Mouse (Mus musculus) ES-Bruce4 (cell line): ENCODE results near the gene Washc1. TPM values are rescaled to one million over a fixed set of nuclear protein-coding genes. Genes with fewer than 3 reads are reported as not detected.
A peak's percentile ranks its signal among the peaks of the same experiment; 100 is the strongest.

Experiments
- H3K27ac ChIP-seq: 2 replicates; pipeline ENCODE4 v1.5.1; 2012; ENCODE audit warnings: low read length, inconsistent platforms; ENCODE audit not compliant: insufficient read depth
- H3K27me3 ChIP-seq: 2 replicates; pipeline ENCODE4 v1.6.1; 2012; ENCODE audit warnings: mild to moderate bottlenecking, low read length, inconsistent platforms; ENCODE audit not compliant: control insufficient read depth, poor library complexity, insufficient read depth, severe bottlenecking
- H3K36me3 ChIP-seq: 2 replicates; pipeline ENCODE4 v1.6.1; 2012; ENCODE audit warnings: inconsistent platforms, mild to moderate bottlenecking, low read length, moderate library complexity; ENCODE audit not compliant: control insufficient read depth, poor library complexity, insufficient read depth, severe bottlenecking
- H3K4me1 ChIP-seq: one replicate; pipeline ENCODE4 v1.8.1; 2011; ENCODE audit warnings: low read length; ENCODE audit not compliant: control insufficient read depth, insufficient read depth
- H3K4me3 ChIP-seq: 2 replicates; pipeline ENCODE4 v1.5.1; 2011; ENCODE audit warnings: low read depth, mild to moderate bottlenecking, low read length
- H3K9ac ChIP-seq: 2 replicates; pipeline ENCODE4 v1.6.1; 2012; ENCODE audit warnings: low read depth, mild to moderate bottlenecking, inconsistent platforms; ENCODE audit not compliant: poor library complexity, severe bottlenecking
- H3K9me3 ChIP-seq: replicated peaks from 2 replicates; pipeline ENCODE4 v1.6.1; 2012; ENCODE audit warnings: mild to moderate bottlenecking, low read length, inconsistent platforms; ENCODE audit not compliant: control insufficient read depth, poor library complexity, insufficient read depth, severe bottlenecking
- CTCF ChIP-seq: IDR thresholded peaks from one replicate; pipeline ENCODE4 v1.8.1; 2011; ENCODE audit warnings: low read depth, low read length
- EP300 ChIP-seq: IDR thresholded peaks from 2 replicates; pipeline ENCODE4 v1.6.1; 2011; ENCODE audit warnings: low read depth, low read length; ENCODE audit not compliant: insufficient read depth
- POLR2A ChIP-seq: IDR thresholded peaks from one replicate; pipeline ENCODE4 v1.8.1; 2011; ENCODE audit warnings: low read length; ENCODE audit not compliant: insufficient read depth
- polyA plus RNA-seq: library from polyadenylated mRNA; stranded (reverse); fragments of >200 nt; gene quantifications from 2 replicates; pipeline ENCODE4 v1.2.4, GENCODE M21; 2011; ENCODE audit warnings: low read depth; ENCODE audit not compliant: missing spikeins, insufficient read depth, insufficient read length

Gene Washc1
- polyA plus RNA-seq, 1 experiment: 23.5 TPM

GRCm38 (mm10) chr17:66106601-66107267 is 4.6 kb upstream of the Washc1 start:
- Histone ChIP-seq H3K27ac (no peak overlapping the region), H3K9ac (no peak overlapping the region), H3K36me3 (no peaks in the 10 kb centered on the region), H3K4me3 (no peak overlapping the region), H3K27me3 (no peaks in the 10 kb centered on the region), H3K4me1 (peaks cover 2% of the 10 kb centered on the region), H3K9me3 (no peaks in the 10 kb centered on the region)
- TF ChIP-seq POLR2A: no peak
- TF ChIP-seq CTCF: peak; percentile 68
- TF ChIP-seq EP300: no peak

DNA sequence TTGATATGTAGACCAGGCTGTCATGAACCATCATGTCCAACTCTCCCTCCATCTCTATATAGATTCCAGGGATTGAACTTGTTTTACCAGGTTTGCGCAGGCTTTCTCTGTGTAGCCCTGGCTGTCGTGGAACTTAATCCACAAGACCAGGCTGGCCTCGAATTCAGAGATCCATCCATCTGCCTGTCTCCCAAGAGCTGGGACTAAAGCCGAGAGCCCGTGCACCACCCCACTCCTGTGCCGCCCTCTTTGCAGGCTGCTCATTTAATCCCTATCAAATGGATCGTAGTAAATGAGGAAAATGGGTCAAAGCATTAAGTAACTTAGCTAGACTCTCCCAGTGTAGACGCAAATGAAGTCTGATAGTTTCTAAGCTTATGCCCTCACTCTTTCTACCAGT is 3.9 kb upstream of the Washc1 start:
- Histone ChIP-seq H3K9me3 (no peaks in the 10 kb centered on the region), H3K36me3 (no peaks in the 10 kb centered on the region), H3K9ac (no peak overlapping the region), H3K4me1 (peaks cover 2% of the 10 kb centered on the region), H3K27me3 (no peaks in the 10 kb centered on the region), H3K27ac (no peak overlapping the region), H3K4me3 (no peak overlapping the region)
- no peak for TF ChIP-seq EP300
- TF ChIP-seq CTCF: no peak

DNA sequence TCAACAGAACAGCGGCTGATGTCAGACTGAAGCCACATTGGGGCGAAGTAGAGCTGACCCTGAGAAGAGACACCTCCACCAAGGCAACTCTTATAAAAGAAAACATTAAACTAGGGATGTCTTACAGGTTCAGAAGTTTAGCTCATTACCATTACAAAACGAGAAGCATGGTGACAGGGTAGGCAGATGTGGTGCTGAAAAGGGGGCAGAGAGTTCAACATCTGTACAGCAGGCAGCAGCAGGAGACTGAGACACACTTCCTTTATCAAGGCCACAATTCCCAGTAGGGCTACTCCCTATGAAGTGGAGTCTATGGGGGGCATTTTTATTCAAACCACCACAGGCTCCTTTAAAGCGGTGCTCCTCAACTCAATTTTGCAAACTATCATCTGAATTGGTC is 3.1 kb upstream of the Washc1 start:
- no peaks in the 10 kb centered on the region for H3K27me3 ChIP-seq
- H3K4me1 ChIP-seq: peaks cover 2% of the 10 kb centered on the region
- TF ChIP-seq CTCF: no peak
- TF ChIP-seq POLR2A: no peak
- 0 out of 2 replicates have a peak, but pooled peaks have one; percentile 52 for TF ChIP-seq EP300
- H3K4me3 ChIP-seq: no peak overlapping the region
- H3K36me3 ChIP-seq: no peaks in the 10 kb centered on the region
- H3K9ac ChIP-seq: no peak overlapping the region
- H3K9me3 ChIP-seq: no peaks in the 10 kb centered on the region
- H3K27ac ChIP-seq: no peak overlapping the region

DNA sequence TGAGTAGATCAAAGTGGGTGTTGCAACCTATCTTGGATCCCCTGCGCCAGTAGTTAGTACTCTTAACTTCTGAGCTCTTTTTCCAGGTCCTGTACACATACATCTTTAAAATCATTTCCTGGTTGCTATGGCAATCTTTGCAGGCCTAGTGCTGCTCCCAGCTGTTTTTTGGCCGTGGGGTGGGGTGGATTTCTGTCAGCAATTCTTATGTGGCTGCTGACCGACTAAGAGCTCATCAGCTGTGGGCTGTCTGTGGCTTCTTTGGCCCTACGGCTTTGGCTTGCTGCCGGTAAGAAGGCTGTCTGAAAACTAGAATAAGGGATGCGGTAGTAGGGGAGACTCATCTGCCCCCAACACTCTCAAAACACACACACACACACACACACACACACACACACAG is 599 bp upstream of the Washc1 start:
- Histone ChIP-seq H3K27me3 (no peaks in the 10 kb centered on the region), H3K9me3 (no peaks in the 10 kb centered on the region), H3K4me1 (peaks cover 2% of the 10 kb centered on the region), H3K36me3 (no peaks in the 10 kb centered on the region), H3K27ac (no peak overlapping the region), H3K4me3 (peak overlapping the region; percentile 10; the same call in 1 of the 2 replicates), H3K9ac (peak overlapping the region; percentile 78)
- no peak for TF ChIP-seq CTCF
- TF ChIP-seq EP300: no peak
- TF ChIP-seq POLR2A: no peak

GRCm38 (mm10) chr17:66112166-66112565 is 821 bp downstream of the Washc1 start:
- no peak overlapping the region for H3K27ac ChIP-seq
- no peaks in the 10 kb centered on the region for H3K27me3 ChIP-seq
- no peaks in the 10 kb centered on the region for H3K36me3 ChIP-seq
- H3K4me3 ChIP-seq: 0 out of 2 replicates have a peak overlapping the region, but pooled peaks have one; percentile 74
- no peak for TF ChIP-seq CTCF
- no peak for TF ChIP-seq EP300
- peak overlapping the region; percentile 78 for H3K9ac ChIP-seq
- no peaks in the 10 kb centered on the region for H3K9me3 ChIP-seq
- peaks cover 2% of the 10 kb centered on the region for H3K4me1 ChIP-seq

DNA sequence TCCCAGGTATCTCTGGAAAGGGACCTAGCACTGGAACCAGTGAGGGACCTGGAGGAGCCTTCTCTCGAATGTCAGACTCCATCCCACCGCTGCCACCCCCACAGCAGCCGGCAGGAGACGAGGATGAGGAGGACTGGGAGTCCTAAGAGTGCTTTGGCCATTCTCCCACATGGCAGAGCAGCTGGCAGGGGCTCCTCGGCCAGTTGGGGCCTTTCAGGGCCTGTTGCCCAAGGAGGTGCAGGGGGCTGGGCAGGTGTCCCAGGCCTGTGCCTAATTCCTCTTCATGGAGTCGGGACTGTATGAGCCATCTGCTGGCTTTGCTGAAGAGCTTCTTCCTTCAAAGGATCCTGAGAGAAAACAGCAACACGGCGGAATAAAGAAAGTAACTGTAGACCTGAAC is 7.6 kb downstream of the Washc1 start:
- no peak overlapping the region for H3K27ac ChIP-seq
- H3K4me3 ChIP-seq: no peak overlapping the region
- TF ChIP-seq POLR2A (no peak), CTCF (no peak), EP300 (no peak)
- H3K9ac ChIP-seq: no peak overlapping the region
- H3K9me3 ChIP-seq: no peaks in the 10 kb centered on the region
- peaks cover 8% of the 10 kb centered on the region for H3K36me3 ChIP-seq
- no peaks in the 10 kb centered on the region for H3K4me1 ChIP-seq
- H3K27me3 ChIP-seq: no peaks in the 10 kb centered on the region
